Mouse (Mus musculus) CH12.LX (cell line): ENCODE data around the gene Slc39a1.

Experiments used
- MXI1 ChIP-seq: IDR thresholded peaks from 2 replicates; pipeline ENCODE4 v1.6.1; 2011; ENCODE audit warnings: mild to moderate bottlenecking, low read depth, low read length, improper control_type of control experiment
- USF1 ChIP-seq: IDR thresholded peaks from 2 replicates; pipeline ENCODE4 v1.6.1; 2014; ENCODE audit warnings: low read depth, mild to moderate bottlenecking, inconsistent platforms, low read length, improper control_type of control experiment

GRCm38 (mm10) chr3:90221123-90221522, 26.8 kb upstream of the Slc39a1 start:
- TF ChIP-seq USF1 (no peak), MXI1 (no peak)
